Mouse (Mus musculus): ENCODE measurements around the gene Rb1. TPM values are rescaled to one million over a fixed set of nuclear protein-coding genes. Genes with fewer than 3 reads are reported as not detected.

Gene Rb1
- total RNA-seq, 2 experiments from 2014 or later = 20.0 to 23.8 TPM

- intact Hi-C loops (cut with DNase I) = no loop called here
- DNase-seq = no peak
These were observed 98.8 kb downstream of the Rb1 start for GRCm38 (mm10) chr14:73226849-73227248.

GRCm38 (mm10) chr14:73226346-73226745 is 99.3 kb downstream of the Rb1 start:
- intact Hi-C loops (cut with DNase I) = no loop called here
- no peak for DNase-seq

DNA sequence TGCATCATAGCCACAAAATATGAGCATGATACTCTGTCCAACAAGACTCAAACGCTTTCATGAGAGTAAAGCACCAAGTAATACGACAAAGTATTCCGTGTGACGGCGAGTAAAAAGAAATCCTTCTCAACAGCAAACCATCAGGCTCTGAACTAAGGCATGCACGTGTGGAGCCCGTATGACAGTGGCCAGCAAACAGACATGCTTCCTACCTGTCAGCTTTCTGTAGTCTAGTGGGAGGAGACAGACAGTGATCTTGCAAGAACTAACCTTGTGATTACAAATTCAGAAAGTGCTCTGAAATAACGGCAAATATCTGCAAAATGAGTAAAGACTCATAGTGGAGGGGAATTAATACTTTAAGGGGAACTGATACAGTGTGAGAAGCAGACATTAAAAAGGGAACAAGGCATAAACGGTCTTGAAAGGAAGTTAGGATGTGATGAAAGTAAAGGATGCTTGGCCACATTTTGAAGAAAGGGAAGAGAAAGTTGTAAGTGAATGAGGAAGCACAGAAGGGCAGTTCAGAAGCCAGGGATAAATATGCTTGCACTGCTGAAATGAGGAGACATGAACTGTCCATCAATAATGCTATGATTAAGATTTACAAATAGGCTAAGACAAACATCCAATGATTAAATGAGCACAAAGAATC is 103.2 kb downstream of the Rb1 start:
- intact Hi-C loops (cut with DNase I) = no loop called here
- no peak for DNase-seq

- DNase-seq = peak; percentile 13 to 46
- intact Hi-C loops (cut with DNase I) = no loop called here
These were observed 108.6 kb downstream of the Rb1 start for GRCm38 (mm10) chr14:73217062-73217461.

DNA sequence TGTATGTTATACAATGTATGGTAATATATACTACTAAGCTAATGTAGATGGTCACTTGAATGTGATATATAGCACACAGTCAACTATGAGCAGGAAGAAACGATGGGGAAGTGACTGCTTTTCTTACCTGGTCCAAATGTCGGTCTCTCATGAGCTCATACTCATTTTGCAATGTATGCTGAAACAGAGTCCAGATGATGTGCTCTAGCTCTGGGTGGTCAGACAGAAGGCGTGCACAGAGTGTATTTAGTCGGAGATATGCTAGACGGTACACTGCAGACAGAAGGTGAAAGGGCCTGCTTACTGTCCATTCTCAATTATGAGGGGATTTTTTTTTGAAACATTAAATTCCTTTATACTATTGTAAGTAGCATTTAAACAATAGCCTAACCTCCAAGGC is 114.1 kb downstream of the Rb1 start:
- DNase-seq = no peak
- intact Hi-C loops (cut with DNase I) = no loop called here

- intact Hi-C loops (cut with DNase I) = no loop called here
- DNase-seq = no peak
These were observed 115.4 kb downstream of the Rb1 start for GRCm38 (mm10) chr14:73210196-73210595.

DNA sequence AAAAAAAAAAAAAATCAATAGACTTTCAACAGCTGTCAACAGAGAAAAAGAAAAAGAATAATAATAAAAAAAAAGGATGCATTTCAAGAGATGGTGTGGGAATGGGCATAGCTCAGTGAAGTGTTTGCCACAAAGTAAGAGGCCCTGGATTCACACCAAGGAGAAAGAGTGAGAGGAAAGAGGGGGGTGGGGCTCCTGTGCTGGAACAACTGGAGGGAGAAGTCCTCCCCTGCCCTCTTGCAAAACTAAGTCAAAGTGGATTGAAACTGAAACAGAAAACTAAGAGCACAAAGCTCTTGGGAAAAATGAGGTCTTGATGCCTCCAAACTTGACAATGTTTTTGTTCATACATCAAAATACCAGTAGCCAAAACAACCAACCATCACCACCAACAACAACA is 116.4 kb downstream of the Rb1 start:
- peak; percentile 11 to 12 for DNase-seq
- intact Hi-C loops (cut with DNase I) = no loop called here

DNA sequence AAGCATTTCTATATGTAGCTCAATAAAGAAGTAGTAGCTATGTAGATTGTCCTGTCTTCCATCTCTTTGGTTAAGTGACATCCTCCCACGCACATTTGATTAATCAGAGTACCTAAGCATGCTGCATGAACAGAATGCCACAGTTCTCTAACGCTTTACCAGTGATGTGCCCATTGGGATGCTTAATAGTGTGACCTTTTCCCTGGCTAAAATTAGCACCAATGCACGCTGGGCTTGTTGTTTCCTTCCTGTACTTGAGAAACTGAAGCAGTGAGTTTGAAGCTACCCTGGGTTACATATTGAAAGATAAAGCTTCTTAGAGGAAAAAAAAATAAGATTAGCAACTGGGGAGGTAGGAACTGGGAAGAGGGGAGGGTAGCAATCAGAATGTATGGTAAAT is 121.6 kb downstream of the Rb1 start:
- no peak for DNase-seq
- intact Hi-C loops (cut with DNase I) = loop anchor here (5.0 kb wide), 1 partner anchor 33 kb away; the partner anchor contains the start of gene Lpar6

DNA sequence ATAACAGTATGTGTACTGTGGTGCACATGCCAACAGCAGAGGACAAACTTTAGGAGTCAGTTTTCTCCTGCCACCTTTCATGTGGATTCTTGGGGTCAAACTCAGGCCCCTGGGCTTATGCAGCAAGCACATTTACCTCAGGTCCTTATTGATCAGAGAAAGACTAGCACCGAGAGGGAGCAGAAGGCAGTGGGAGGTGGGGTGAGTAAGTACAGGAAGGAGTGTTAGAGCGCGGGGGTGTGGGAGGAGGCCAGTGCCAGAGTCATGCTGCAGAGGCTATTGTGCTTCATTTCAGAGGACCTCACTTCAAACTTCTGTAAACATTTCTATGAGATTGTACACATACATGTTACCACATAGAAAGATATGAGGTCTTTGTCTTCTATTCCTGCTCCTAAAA is 124.2 kb downstream of the Rb1 start:
- intact Hi-C loops (cut with DNase I) = loop anchor here (5.0 kb wide), 1 partner anchor 36 kb away; the partner anchor contains the start of gene Lpar6
- DNase-seq = no peak

DNA sequence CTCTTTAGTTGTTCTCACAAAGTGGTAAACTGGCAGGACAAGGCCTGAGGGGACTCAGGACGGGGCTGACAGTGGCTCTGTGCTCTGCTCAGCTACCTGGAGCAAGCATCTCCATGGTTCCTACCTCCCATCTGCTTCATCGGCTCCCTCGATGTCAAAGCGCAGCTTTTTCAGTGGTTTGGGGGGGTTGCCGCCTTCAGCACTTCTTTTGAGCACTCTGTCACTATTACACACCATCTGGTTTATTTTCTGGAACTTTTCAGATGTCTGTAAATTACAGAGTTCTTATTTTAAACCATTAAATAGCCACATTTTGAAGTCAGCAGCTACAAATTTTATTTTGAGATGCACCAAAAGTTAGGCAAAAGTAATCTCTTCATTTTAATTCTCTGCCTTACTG is 126.6 kb downstream of the Rb1 start:
- no peak for DNase-seq
- intact Hi-C loops (cut with DNase I) = no loop called here

- intact Hi-C loops (cut with DNase I) = no loop called here
- DNase-seq = no peak
These were observed 138.7 kb downstream of the Rb1 start for GRCm38 (mm10) chr14:73186875-73187274.

DNA sequence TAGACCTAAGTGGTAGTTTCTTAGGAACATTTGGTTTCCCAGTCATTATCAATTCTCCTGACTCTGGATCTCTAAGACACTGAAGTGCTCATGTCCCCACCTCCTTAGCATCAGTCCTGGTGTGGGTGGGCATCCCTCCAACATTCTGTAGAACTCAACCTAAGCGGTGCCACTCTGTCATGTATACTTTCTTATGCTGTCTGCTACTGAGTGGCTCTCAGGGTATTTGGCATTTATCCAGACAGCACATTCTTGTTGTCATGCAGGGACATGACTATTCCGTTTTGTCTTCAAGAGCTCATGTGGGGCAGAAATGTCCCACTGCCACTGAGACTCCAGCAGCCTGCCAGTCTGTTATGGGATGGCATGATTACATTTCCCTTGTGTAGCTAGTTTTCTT is 144.5 kb downstream of the Rb1 start:
- intact Hi-C loops (cut with DNase I) = no loop called here
- no peak for DNase-seq

- DNase-seq = no peak
- intact Hi-C loops (cut with DNase I) = no loop called here
These were observed 145.0 kb downstream of the Rb1 start for GRCm38 (mm10) chr14:73180671-73181070.

GRCm38 (mm10) chr14:73179221-73179681 is 146.4 kb downstream of the Rb1 start:
- no peak for DNase-seq
- intact Hi-C loops (cut with DNase I) = loop anchor here (5.0 kb wide), 1 partner anchor 58 kb away; the partner anchor contains the start of gene Lpar6

GRCm38 (mm10) chr14:73177961-73178360 is 147.7 kb downstream of the Rb1 start:
- no peak for DNase-seq
- intact Hi-C loops (cut with DNase I) = loop anchor here (5.0 kb wide), 1 partner anchor 59 kb away; the partner anchor contains the start of gene Lpar6

DNA sequence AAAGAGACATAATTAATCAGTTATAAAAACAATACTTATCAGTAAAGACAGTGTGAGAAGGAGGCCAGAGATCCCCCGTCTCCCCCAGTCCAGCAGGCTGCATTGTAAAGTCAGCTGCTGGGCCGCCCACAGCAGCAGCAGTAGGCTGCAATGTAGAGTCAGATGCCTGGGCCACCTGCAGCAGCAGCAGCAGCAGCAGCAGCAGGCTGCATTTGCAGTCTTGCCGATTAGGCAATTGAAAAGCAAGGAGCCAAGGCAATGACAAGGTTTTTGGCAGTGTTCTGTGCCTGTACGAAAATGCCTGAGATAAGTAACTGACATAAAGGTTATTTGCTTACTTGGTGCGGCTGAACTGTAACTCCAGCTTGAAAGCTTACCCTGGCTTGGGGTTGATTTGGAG is 149.4 kb downstream of the Rb1 start:
- intact Hi-C loops (cut with DNase I) = loop anchor here (5.0 kb wide), 1 partner anchor 61 kb away; the partner anchor contains the start of gene Lpar6
- peak in 1 of 2 experiments; percentile 29 for DNase-seq

DNA sequence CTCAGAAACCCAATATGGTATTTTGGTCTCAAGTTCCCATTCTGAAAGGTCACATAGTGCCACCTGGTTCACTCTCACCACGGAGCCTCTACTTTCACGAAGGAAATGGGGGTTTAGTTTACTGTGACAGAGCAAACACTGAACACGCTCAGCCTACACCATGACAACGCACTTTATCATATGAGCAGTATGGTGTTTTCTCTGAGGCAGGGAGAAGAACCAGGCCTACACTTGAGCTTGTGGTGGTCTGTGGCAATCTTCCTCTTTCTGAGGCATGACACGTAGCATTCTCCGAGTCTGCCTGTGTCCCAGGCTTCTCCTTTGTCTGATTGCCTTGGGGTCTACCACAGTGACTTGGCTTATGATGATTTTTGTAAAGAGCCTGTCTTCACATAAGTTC is 149.8 kb downstream of the Rb1 start:
- intact Hi-C loops (cut with DNase I) = loop anchor here (5.0 kb wide), 1 partner anchor 61 kb away; the partner anchor contains the start of gene Lpar6
- DNase-seq = no peak

GRCm38 (mm10) chr14:73175031-73175430 is 150.6 kb downstream of the Rb1 start:
- intact Hi-C loops (cut with DNase I) = loop anchor here (5.0 kb wide), 1 partner anchor 62 kb away; the partner anchor contains the start of gene Lpar6

DNA sequence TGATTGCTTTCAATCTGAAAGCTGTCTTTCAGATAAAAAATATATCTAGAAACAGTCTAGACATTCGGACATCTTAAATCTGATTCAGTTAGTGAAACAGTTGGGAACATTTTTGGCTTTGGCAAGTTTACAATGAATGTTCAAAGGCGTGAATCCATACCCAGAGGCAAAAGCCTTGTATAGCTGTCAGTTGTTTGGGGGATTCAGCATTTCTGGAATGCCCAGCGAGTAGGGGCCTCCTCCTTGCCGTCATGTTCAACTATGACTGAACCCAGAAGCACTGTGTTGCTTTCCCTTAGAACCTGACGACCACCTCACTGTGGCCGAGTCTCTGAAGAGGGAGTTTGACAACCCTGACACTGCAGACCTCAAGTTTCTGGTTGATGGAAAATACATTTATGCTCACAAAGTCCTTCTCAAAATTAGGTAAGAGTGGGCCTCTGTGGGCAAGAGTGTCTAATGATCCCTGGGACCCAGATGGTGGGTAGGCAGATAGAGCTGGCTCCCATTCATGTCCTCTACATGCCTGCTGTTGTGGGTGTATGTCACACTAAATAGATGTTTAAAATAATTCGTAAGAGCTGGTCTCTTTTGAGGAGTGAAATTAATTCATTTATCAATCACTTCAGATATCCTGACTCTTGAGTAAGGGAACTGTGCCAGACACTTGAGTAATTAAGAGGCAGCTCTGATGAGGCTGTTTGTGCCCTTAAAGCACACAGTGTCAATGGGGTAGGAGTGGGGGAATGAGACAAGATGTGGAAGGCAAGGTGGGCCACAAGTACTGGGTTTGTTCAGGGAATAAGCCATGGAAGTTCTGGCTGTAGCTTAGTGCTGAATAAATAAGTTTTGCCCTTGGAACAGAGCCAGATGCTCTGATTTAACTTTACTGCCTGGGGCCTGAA is 151.3 kb downstream of the Rb1 start:
- no peak for DNase-seq
- intact Hi-C loops (cut with DNase I) = no loop called here

More at GRCm38 (mm10) chr14:73175031-73175430, 150.6 kb downstream of the Rb1 start:
- no peak for DNase-seq

DNA sequence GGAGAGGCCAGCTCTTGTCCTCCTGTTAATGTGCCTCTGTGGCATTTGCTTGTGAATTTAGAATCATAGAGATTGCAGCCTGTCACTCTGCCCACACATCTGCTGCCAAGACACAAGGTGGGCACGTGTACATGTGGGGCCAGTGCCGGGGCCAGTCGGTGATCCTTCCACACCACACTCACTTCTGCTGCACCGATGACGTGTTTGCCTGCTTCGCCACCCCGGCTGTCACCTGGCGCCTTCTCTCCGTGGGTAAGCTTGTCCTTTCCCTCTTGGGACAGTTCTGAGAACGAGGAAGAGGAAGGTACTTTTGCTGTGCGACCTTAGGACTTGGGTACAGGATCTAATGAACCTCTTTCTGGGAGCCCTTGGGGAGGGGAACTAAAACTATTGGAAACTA is 152.0 kb downstream of the Rb1 start:
- intact Hi-C loops (cut with DNase I) = no loop called here
- DNase-seq = no peak
